8 mouse cellular contexts compared by ENCODE assay signal in the genomic region with DNA sequence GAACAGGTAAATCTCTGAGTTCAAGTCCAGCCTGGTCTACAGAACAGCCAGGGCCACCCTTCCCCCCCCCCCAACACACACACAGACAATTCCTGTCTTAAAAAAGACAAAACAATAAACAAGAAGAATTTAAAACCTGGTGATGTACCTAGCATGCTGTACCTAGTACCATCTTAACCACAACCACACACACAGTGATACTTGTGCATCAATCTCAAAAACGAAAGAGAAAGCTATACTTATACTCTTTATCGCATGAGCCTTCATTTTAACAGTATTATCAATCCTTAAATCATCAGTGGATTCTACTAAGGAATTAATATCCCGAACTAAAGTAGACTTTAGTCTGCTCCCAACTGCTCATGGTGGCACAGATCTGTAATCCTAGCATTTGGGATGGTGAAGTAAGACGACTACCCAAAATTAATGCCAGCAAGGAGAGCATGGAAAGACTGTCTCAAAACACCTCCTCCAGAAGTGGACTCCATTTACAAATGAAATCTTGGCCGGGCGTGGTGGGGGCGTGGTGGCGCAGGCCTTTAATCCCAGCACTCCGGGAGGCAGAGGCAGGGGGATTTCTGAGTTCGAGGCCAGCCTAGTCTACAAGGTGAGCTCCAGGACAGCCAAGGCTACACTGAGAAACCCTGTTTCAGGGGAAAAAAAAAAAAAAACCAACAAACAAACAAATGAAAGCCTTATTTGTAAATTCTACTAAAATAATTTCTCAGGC. TPM values are rescaled to one million over a fixed set of nuclear protein-coding genes. Genes with fewer than 3 reads are reported as not detected.
DNase-seq lines count a peak whose midpoint lies in the region; ATAC-seq lines count a peak whose summit lies in the region.

No protein-coding gene starts in this region.

- no peaks in the 10 kb centered on the region for H3K9me3 ChIP-seq in heart, embryonic 10.5 days
- H3K9me3 ChIP-seq in hindbrain, embryonic 11.5 days (ENCODE audit: control insufficient read depth, low read length), result no peaks in the 10 kb centered on the region
- no peaks in the 10 kb centered on the region for H3K9me3 ChIP-seq in midbrain, embryonic 11.5 days (ENCODE audit: control insufficient read depth, low read length)

- H3K27ac ChIP-seq in heart, embryonic 10.5 days, result no peak overlapping the region
- no peak overlapping the region for H3K27ac ChIP-seq in hindbrain, embryonic 11.5 days (ENCODE audit: low read depth, low read length)
- H3K27ac ChIP-seq in midbrain, embryonic 11.5 days (ENCODE audit: low read depth, low read length), result no peak overlapping the region

- peak overlapping the region; percentile 68 for H3K4me2 ChIP-seq in hindbrain, embryonic 11.5 days (replicated peaks; ENCODE audit: low read depth, low read length)
- peak overlapping the region; percentile 74 for H3K4me2 ChIP-seq in midbrain, embryonic 11.5 days

- no peak for ATAC-seq in hindbrain, embryonic 11.5 days (ENCODE audit: low FRiP score)
- no peak for ATAC-seq in midbrain, embryonic 11.5 days (ENCODE audit: low FRiP score)

- H3K27me3 ChIP-seq in heart, embryonic 10.5 days (ENCODE audit: insufficient read depth, poor library complexity, severe bottlenecking), result no peaks in the 10 kb centered on the region
- H3K27me3 ChIP-seq in hindbrain, embryonic 11.5 days (ENCODE audit: control insufficient read depth, insufficient read depth, low read length), result no peaks in the 10 kb centered on the region
- H3K27me3 ChIP-seq in midbrain, embryonic 11.5 days (ENCODE audit: control insufficient read depth, insufficient read depth, low read length), result no peaks in the 10 kb centered on the region

- H3K36me3 ChIP-seq in heart, embryonic 10.5 days, result peaks cover 26% of the 10 kb centered on the region
- no peaks in the 10 kb centered on the region for H3K36me3 ChIP-seq in hindbrain, embryonic 11.5 days (ENCODE audit: control insufficient read depth, insufficient read depth, low read length)
- H3K36me3 ChIP-seq in midbrain, embryonic 11.5 days (ENCODE audit: control insufficient read depth, insufficient read depth, low read length), result no peaks in the 10 kb centered on the region

- 88% methylated on average over 10 of the region's 10 CpGs for WGBS in heart, embryonic 10.5 days
- WGBS in hindbrain, embryonic 11.5 days, result 92% methylated on average over 10 of the region's 10 CpGs
- 91% methylated on average over 10 of the region's 10 CpGs for WGBS in midbrain, embryonic 11.5 days

- H3K9ac ChIP-seq in hindbrain, embryonic 11.5 days (ENCODE audit: low read depth, low read length), result no peak overlapping the region
- H3K9ac ChIP-seq in midbrain, embryonic 11.5 days (ENCODE audit: low read length), result no peak overlapping the region

- DNase-seq in heart, embryonic 10.5 days (ENCODE audit: low spot score), result no peak
- DNase-seq in heart, postnatal 4 days, result no peak
- peak; percentile 76 for DNase-seq in ES-CJ7 (ENCODE audit: low read depth, low spot score)
- DNase-seq in hindbrain, embryonic 11.5 days (ENCODE audit: low spot score), result no peak
- no peak for DNase-seq in midbrain, embryonic 11.5 days (ENCODE audit: low spot score, missing footprints)
- DNase-seq in urinary bladder, postnatal 10 days (ENCODE audit: low spot score), result no peak
- no peak for DNase-seq in adrenal gland, postnatal 36 days
- no peak for DNase-seq in right cerebral cortex, adult 2 months (ENCODE audit: low spot score in 2 of 2)

- H3K4me3 ChIP-seq in heart, embryonic 10.5 days, result peak overlapping the region; percentile 96
- peak overlapping the region; percentile 92; the same call in 1 of the 2 replicates for H3K4me3 ChIP-seq in hindbrain, embryonic 11.5 days (ENCODE audit: low read depth, low read length)
- peak overlapping the region; percentile 94 for H3K4me3 ChIP-seq in midbrain, embryonic 11.5 days (ENCODE audit: low read depth, low read length)

- peaks cover 15% of the 10 kb centered on the region; the same call in 1 of the 2 replicates for H3K4me1 ChIP-seq in heart, embryonic 10.5 days
- H3K4me1 ChIP-seq in hindbrain, embryonic 11.5 days (replicated peaks; ENCODE audit: control insufficient read depth, insufficient read depth, low read length), result no peaks in the 10 kb centered on the region
- H3K4me1 ChIP-seq in midbrain, embryonic 11.5 days (ENCODE audit: control insufficient read depth, insufficient read depth, low read length), result peaks cover 12% of the 10 kb centered on the region

RNA-seq across cellular contexts. Expression of a gene that starts 1.7 kb away (rescaled TPM):
- 16.1 and 17.6 TPM in 2 replicates for polyA plus RNA-seq in heart, embryonic 10.5 days (2016; fragmentation: Nextera tagmentation; extraction: Ambion mirVana)
- 10 to 100 TPM; 23.4 to 24.6 TPM for total RNA-seq in heart, postnatal 4 days (2021)
- 41.7 and 42.4 TPM in 2 replicates for polyA plus RNA-seq in hindbrain, embryonic 11.5 days (2014; fragmentation: Nextera tagmentation; extraction: Ambion mirVana)
- 40.1 and 47.2 TPM in 2 replicates for polyA plus RNA-seq in midbrain, embryonic 11.5 days (2014; fragmentation: Nextera tagmentation; extraction: Ambion mirVana)
- 10 to 100 TPM; 17.1 to 21.3 TPM for total RNA-seq in adrenal gland, postnatal 36 days (2021)

RNA-seq across cellular contexts. Expression of a gene that starts 12.5 kb away (rescaled TPM):
- polyA plus RNA-seq in heart, embryonic 10.5 days (2016; fragmentation: Nextera tagmentation; extraction: Ambion mirVana), result not detected in 2 replicates
- not detected for total RNA-seq in heart, postnatal 4 days (2021)
- polyA plus RNA-seq in hindbrain, embryonic 11.5 days (2014; fragmentation: Nextera tagmentation; extraction: Ambion mirVana), result not detected in 2 replicates
- not detected in 2 replicates for polyA plus RNA-seq in midbrain, embryonic 11.5 days (2014; fragmentation: Nextera tagmentation; extraction: Ambion mirVana)
- not detected for total RNA-seq in adrenal gland, postnatal 36 days (2021)
